Mouse (Mus musculus) natural killer cell, adult 2 months (primary cell): ENCODE data around the gene Dvl3.

Source experiments
- DNase-seq, 2 experiments: peaks; one replicate each; pipeline ENCODE4 v3.0.0; 2022; ENCODE audit warnings: low spot score in 2 of 2

Dvl3 gene

GRCm38 (mm10) chr16:20497980-20498676 is 18.7 kb upstream of the Dvl3 start:
- DNase-seq: no peak

DNA sequence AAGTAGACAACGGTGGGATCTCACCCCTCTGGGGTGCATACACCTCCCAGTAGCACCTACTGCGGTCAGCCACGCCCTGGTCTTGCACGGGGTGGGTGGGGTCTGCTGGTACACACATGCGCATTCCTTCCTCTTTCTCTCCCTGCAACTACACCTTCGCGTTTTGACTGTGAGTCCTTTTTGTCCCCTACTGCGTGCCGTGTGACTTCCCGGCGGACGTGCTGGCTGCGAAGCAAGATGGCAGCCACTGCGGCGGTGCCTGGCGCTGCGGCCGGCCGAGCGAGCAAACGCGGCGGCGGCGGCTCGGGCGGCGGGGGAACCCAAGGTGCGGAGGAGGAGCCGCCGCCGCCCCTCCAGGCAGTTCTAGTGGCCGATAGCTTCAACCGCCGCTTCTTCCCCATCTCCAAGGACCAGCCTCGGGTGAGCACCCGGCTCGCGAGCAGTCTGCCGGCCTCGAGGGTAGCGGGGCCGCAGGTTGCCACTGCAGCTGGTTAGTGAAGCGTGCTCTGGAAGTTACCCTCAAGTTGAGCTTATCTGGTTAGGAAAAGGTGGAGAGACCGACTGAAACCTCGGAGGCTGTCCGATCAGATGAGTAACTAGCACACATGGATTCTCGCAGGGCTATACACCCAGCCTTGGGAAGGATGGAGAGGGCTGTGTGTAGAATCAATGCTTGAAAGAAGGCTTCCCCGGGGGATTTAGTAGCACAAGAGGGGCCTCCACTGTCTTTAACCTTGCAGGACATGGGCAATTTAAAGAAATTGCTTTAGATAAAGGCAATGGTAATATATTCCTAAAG is 17.9 kb upstream of the Dvl3 start, which contains the start of gene Eif2b5:
Eif2b5 (plus strand) TSS at position 141 of the 799 bp plus-strand sequence.
- peak; percentile 81 to 92 for DNase-seq

DNA sequence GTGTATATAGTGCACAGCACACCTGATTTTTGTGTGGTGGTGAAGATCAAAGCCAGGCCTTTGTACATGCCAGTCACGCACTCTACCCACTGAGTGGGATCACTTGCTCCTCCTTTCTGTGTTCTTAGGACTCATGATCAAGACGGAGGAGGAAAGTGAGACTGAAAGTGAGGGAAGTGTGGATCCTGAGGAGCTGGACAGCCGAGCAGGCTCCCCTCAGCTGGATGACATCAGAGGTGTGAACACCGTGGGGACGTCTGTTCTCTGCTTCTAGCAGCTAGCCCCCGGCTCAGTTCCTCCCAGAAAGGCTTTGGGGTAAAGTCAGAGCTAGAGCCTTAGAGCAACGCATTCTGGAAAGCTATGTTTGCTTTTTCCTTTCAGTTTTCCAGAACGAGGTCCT is 10.8 kb upstream of the Dvl3 start:
- DNase-seq: no peak

DNA sequence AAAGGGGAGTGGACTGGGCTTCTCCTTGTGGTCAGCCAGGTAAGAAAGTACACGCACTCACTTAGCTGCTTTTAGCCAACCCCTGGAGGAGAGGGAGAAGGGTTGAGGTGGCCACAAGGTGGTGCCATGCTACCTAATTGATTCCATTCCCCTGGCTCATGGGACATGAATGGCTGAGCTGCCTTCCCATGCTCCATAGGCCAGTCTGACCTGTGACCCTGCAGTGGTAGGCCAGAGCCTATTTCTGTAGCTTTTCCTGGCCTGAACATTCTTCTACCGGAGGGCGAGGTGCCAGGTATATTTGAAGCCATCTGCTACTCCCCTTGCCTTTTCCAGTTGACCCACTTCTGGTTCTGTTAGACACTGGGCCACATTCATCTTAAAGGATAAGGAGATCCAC is 7.4 kb upstream of the Dvl3 start:
- DNase-seq: no peak

GRCm38 (mm10) chr16:20511277-20511847 is 5.4 kb upstream of the Dvl3 start:
- DNase-seq: no peak

GRCm38 (mm10) chr16:20516032-20516431 is 750 bp upstream of the Dvl3 start:
- DNase-seq: no peak

- no peak for DNase-seq
Observed at GRCm38 (mm10) chr16:20517216-20517615, 434 bp downstream of the Dvl3 start.

GRCm38 (mm10) chr16:20517701-20518374 is 1.1 kb downstream of the Dvl3 start:
- no peak for DNase-seq

DNA sequence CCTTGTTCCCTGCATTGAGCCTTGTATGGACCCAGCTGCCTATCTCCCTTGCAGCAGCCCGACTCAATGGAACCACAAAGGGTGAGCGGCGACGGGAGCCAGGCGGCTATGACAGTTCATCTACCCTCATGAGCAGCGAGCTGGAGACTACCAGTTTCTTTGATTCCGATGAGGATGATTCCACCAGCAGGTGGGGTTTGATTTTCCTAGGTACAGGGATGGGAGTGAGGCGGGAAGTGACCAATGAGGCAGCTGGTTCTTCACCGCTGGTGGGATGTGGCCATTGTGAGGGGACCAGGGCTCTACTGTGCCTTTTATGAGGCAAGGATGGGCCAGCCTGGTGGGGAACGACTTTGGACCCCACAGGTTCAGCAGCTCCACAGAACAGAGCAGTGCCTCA is 7.1 kb downstream of the Dvl3 start:
- DNase-seq: no peak

DNA sequence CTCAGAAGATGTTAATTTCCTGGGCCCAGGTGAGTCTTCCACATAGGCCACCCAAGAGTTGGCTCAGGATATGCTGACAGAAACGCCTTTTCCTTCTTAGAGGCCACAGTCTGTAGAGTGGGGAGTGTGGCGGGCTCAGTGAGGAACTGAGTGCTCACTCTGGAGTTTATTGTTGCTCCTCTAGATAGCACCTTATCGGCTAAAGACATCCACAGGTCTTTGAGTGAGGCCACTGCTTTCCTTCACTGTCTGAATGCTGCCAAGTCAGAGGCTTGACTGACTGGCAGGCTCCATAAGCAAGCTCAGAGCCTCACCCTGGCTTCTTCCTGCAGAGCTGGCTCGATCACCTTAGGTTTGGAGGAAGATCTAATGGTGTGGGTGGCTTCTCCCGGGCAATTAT is 12.0 kb downstream of the Dvl3 start:
- no peak for DNase-seq

GRCm38 (mm10) chr16:20529375-20529774 is 12.6 kb downstream of the Dvl3 start:
- no peak for DNase-seq

- no peak for DNase-seq
Observed at GRCm38 (mm10) chr16:20530941-20531340, 14.2 kb downstream of the Dvl3 start.

DNA sequence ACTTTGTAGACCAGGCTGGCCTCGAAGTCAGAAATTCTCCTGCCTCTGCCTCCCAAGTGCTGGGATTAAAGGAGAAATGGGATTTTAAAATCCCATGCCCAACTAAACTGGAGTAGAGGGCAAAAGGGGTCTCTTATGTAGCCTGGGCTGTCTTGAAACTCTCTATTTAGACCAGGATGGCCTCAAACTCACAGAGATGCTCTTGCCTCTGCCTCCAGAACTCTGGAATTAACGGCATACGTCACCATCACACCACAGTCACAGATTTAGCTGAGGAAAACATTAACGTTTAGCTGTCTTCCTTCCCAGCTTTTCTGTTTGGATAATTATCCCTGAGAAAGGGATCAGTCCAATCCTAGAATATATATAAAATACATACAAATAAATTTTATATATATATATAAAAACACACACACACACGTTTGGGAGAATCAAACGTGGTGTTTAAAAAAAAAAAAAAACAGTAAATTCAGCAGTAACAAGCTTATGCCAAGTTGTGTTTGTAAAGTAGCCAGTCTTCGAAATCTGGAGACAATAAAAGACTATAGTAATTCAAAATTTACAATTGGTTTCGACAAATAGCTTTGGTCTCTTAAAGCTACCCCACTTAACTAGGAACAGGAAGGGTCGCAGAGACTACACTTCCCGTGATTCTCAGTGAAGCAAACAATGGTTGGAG is 18.0 kb downstream of the Dvl3 start:
- no peak for DNase-seq

GRCm38 (mm10) chr16:20535296-20536080 is 18.7 kb downstream of the Dvl3 start, which contains the start of gene Ap2m1:
Ap2m1 (plus strand) TSS chr16:20535478.
- peak; percentile 93 for DNase-seq

DNA sequence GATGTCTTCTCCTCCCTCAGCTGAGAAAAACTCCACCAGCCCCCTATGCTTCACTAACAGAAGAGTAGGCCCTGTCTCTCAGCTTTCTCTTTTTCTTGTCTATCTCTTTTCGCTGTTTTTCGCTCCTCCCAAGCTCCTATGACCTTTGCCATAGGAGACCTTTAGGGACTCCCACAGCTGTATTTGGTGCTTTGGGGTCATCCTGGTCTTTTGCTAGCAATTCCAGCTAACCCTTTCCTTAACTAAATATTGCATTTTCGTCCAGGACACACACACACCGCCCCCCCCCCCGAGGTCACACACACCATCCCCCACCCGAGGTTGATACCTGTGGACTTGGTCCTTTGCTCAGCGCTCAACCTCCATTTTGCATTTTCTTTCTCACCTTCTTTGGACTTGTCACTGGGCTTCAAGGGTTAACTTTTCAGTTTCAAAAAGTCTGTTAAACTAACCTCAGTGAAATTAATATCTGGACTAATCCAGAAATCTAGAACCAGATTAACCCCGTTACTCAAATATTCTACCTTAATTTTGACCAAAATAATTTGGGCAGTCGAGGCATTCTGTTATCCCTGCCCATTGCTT is 19.4 kb downstream of the Dvl3 start:
- no peak for DNase-seq

DNA sequence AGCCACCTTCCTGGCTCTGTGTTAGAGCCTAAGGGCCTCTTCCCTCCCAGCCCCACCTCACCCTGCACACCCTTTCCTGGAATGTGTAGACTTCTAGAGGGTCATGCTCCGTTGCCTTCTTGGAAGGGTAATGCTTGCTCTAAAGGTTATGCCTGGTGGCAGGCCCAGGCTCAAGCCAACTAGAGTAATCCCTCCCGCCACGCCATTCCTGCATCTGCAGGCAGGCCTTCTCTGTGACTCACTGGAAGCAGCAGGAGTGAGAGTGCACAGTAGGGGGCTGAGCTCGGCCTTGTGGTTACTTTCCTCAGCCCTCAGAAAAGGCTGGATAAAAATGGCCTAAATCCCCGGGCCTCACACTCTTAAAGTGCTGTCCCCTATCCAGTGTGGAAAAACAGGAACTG is 20.3 kb downstream of the Dvl3 start:
- no peak for DNase-seq

GRCm38 (mm10) chr16:20537601-20538320 is 21.0 kb downstream of the Dvl3 start:
- DNase-seq: no peak

GRCm38 (mm10) chr16:20539649-20540048 is 22.9 kb downstream of the Dvl3 start:
- no peak for DNase-seq

DNA sequence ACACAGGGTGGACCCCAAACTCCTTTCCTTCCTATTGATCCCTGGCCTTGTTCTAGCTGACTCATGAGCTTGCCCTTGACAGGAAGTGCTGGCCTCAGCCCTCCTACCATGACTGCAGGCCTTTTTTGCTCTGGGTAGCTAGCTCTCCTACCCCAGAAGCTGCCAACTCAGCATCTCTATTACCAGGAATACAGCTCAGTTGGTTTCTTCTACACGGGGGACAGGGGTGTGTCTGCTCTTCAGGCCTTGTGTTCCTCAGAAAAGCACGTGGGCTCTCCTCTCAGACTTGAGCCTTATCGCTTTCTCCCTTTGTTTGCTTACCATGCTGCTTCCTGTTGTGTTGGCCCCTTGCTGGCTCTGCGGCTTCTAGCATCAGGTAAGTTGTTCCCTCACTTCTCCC is 23.7 kb downstream of the Dvl3 start:
- no peak for DNase-seq

DNA sequence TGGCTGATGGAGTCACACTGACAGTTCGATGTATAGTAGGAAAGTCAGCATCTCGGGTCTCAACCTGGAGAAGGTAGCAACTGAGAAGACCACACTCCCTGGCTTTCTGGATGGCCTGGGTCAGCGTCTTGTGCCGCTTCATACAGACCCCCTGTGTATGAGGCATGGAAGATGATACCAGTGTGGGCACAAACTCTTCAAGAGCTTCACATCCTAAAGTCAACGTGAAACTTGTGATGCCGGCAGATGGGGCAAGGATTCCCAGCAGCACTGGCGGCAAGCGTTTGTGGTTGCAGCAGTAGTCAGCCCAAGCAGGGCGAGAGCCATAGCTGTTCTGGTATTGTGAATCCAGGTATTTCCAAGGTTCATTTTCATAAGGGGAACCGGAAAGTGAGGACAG is 28.9 kb downstream of the Dvl3 start:
- no peak for DNase-seq
